Mouse (Mus musculus) monocyte, adult 2 months (primary cell): Measurements from ENCODE around the gene Ngrn.

Experiments
- DNase-seq, 2 experiments: peaks; one replicate each; pipeline ENCODE4 v3.0.0; 2022; ENCODE audit warnings: low spot score in 2 of 2, low read depth in 1 of 2

The Ngrn gene

GRCm38 (mm10) chr7:80299568-80299967 lies 38.6 kb downstream of the Ngrn start:
- no peak for DNase-seq

DNA sequence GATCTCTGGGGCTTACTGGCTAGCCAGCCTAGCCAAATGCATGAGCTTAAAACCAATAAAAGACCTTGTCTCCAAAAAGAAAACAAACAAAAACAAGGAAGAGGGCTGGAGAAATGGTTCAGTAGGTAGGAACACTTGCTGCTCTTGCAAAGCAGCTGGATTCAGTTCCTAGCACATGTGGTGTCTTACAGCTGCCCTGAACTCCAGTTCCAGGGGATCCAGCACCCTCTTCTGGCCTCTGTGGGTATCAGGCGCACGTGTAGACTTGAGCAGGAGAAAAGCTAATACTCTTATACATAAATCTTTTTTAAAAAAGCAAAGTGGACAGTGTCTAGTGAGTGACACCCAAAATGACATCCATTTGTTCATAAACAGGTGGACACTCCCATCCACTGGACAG lies 40.5 kb downstream of the Ngrn start:
- no peak for DNase-seq

DNA sequence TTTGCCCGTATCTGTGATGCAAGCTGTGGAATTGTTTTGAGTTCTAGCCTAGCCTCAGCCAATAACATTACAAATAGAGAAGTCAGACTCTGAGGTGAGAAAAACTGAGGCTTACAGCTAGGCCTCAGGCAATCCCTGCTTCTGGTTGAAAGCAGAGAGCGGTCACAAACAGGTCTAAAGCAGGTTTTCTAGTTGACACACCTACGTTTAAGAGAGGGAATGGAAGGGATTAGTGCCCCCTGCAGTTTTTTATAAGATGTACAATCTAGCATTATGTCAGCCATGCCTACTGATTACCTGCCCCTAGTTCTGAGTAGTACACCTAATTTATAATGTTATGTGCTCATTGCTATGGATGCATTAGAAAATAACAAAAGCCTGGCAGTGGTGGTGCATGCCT lies 46.8 kb downstream of the Ngrn start:
- no peak for DNase-seq

DNA sequence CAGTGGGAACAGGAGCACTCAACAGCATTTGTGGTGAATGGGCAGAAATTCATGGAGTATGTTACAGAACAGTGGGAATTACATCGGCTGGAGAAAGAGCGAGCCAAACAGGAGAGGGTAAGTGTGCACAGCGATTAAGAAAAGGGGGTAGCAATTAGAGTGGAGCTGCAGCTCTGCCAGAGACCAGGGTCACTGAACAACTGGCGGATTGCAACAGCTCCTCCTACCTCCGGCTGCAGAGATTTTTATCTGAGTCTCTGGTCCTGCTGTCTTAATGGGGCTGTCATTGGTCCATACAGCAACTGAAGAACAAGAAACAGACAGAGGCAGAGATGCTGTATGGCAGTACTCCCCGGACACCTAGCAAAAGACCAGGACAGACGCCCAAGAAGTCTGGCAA lies 49.8 kb downstream of the Ngrn start:
- no peak for DNase-seq
